Mouse (Mus musculus) cerebellum, adult 8-10 months (tissue): ENCODE data around the gene Polr3a.

Experiments used
- DNase-seq: peaks from one replicate; pipeline ENCODE4 v3.0.0; 2022

Polr3a gene

DNA sequence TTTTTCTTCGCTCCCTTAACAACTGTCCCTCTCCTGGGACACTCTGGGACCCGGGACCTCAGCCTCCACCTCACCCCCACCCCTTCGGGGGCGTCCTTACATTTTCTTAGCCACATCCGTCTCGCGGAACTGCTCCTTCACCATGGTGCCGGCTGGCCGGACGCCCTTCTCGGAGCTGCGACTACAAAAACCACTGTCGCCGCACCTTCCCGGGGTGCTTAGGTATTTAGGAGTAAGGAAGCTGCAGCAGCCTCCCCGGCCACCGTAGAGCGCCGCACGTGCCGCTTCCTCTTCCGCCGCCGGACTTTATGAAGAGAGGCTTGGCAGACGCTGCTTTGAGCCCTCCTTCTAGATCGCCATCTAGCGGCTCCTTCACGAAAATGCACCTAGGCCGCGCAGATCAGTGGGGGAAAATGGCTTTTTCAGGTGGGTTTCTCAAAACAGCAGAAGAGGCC, at the start of gene Polr3a, which contains the start of gene Rps24:
TSS of gene Polr3a (minus strand) at position 286 of the 455 bp plus-strand sequence.
TSS of gene Rps24 (plus strand) at position 353 of the 455 bp plus-strand sequence.
- DNase-seq = peak; percentile 90

DNA sequence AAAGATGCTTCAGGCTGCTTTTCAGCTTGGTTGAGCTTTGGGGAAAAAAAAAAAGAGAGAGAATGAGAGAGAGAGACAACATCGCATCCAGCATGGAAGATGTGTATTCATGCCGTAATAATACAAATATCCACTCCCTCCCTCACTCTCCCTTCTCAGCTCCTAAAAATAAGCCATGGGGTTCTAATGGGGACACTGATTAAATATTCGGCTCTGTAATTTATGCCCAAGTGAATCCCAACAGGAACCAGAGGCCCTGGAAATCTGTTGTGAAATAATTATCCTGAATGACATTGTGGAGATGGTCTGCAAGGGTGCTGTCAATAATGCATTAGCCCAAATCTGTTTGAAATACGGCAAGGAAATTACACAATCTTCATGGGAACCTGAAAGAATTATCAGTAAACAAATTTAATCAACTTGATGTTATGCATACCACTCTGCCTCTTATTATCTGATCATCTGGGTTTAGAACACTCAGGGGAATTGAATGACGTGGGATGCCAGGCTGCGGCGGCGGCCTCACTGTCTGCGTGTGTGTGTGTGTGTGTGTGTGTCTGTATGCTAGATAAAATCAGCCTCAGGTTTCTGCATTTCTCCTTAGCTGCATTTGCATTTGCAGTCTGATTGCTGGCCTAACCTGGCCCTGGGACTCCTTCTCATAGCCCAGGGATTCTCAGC, 48.1 kb upstream of the Polr3a start:
- DNase-seq = no peak

DNA sequence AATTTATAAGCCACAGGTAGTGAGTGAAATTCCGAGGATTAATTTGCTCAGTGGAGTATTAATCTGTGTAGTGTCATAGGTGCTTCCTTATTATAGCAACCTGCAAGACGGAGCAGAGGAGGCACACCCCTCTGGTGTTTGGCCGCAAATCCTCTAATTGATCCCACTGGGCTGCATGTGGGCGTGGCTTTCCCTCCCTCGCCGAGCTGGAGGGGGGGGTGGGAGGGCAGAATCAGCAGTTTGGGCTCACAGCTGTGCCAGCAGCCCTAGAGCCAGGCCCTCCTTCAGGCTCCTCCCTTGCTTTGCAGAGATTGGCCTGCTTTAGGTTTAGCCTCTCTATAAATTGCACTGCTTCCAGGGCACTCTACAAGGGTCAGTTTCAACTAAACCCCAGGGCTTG, 43.4 kb upstream of the Polr3a start:
- DNase-seq = no peak

DNA sequence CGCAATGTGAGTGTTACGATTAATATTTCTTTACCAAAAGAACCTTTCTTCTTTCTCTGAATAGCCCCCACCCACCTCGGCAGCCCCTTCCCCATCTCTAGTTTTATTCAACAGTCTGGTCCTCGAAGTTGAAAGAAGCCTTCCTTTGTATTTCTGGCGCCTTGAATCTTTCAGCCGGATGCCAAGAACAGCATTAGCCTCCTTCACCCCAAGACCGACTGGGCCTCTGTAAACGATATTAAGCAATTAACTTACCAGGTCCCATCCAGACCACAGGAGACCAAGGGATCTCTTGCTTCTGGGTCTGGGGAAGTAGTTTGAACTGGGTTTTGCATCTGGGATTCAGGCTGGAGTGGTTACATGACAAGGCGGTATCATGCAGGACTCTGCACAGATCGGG, 39.6 kb upstream of the Polr3a start:
- DNase-seq = no peak

DNA sequence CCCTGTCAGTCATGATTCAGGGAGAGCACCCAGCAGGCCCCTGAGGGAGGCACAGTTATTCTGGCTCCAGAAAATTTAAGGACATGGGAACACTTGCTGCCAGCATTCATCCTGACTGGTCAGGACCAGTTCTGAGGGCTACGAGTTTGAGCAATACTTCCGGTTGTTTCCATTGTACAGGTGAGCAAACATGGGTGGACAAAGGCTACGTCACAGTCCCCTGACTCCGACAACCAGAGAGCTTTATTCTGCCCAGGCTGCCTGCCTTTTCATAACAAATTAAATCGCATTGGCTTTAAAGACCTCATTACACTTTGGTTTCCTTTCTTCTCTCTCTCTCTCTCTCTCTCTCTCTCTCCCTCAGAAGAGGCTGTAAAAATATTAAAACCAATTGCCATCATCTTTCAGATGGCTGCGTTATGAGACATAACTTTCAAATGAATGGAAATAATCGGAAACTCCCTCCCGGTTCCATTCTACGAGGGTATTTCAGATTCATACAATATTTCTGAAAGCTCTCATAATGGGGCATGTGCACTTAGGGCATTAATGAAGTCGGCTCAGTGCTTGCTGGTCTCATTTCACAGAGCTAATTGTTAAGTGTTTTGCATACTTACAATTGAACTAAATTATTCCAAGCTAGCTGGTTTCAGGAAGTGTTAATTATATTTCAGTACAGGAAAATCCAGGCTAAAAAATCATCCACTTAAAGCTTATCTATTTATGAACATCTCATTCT, 39.0 kb upstream of the Polr3a start:
- no peak for DNase-seq

DNA sequence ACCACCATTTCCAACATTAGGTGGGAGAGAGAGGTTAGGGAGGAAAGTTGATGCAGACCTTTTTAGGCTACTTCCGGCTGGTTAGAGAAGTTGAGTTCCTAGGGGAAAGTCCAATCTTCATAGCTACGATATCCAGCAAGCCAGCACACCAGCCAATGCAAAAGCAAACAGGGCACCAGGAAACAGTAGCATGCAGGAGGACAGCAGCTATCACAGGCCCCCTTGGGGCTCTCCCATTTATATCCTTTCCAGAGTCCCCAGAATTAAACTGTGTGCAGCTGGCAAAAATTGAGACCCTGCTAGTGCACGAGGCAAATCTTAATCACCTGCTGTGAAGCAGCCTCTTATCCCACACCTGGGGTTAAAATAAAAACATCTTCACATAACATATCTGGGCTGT, 38.3 kb upstream of the Polr3a start:
- DNase-seq = no peak

DNA sequence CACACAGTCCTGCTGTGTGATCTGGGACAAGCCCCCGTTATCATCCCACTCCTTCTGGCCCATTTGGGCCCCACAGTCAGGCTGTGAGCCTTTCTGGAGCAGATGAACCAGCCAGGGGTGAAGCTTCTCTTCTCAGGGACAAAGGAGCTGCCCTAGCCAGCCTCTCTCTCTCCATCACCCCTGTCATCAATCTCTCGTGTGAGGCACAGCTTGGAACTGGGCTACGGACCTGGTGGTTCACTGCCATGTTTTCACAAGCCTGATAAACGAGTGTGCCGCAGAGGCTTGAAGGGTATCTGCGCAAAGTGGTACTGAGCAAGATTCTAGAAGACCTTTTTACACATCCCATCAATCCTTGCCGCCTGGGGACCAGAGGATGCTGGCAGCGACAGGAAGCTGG, 34.7 kb upstream of the Polr3a start:
- DNase-seq = no peak

DNA sequence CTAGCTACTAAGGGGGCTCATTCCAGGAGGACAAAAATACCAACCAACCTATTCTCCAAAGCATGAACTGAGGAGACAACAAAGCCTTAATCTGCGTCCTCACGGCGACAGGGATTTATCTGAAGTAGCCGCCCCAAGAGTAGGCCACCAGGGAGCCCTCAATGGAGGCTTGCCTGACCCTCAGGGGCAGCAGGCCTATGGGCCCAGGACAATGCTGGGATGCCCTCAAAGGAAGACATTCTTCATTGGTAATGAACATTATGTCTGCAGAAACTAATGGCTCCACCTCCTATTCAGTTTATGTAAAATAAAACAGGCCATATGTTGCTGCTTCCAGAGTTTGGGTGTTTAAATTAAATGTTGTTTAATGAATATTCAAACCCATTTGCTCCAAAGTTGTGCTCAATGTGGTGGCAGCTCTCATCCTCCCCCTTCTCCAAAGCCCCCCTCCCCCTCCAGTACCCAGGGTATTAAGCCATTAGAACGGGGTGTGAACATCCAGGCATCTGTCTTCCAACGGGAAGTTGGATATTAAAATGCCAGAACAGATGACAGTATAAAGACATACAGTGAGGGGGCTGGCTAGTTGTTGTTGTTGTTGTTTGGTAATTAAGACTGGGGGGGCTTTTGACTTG, 25.8 kb upstream of the Polr3a start:
- no peak for DNase-seq

DNA sequence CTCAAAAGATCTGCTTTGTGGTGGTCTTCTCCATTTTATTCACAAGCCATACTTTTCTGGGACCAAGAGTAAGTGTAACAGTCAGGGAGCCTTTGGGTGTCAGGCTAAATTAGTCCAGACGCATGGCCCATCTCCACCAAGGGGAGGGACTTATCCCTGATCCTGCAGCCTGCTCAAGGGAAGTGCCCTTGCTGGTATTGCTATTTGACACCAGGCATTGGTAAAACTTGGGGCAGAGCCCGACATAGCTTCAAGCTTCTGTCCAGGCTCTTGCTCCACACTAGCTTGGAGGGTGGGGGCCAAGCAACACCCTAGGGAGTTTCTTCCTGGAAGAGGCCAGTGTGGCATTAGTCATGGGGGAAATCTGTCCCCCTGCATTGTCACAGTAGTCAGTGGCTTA, 23.8 kb upstream of the Polr3a start:
- no peak for DNase-seq

DNA sequence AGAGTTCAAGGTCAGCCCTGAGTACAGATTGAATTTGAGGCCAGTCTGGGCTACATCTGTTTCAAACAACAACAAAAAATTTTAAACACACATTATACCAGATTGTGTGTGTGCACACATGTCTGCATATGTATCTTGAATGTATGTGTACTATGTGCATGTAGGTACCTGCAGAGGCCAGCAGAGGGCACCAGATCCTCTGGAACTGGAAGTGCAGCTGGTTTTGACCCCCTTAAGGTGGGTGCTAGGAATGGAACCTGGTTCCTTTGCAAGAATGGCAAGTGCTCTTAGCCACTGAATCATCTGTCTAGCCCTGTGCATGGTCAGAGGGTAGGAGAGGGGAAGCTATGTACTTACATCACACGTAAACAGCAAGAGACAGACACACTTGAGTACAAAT, 23.4 kb upstream of the Polr3a start:
- no peak for DNase-seq

DNA sequence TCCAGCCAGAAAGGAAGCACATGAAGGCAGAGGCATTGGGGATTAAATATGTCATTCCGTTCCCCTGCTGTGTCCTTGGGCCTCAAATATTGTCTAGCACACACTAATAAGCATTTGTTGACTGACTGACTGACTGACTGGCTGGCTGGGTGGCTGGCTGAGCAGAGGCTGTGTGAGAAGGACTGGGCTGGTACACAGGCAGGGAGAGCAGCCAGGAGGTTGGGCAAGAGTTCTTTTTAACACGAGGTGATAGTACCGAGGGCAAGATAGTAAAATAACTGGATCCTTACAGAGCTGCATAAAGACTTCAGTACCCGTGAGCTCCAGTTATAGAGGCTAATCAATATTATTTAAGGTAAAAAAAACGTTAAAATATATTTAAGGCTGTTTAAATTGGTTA, 22.7 kb upstream of the Polr3a start:
- no peak for DNase-seq

DNA sequence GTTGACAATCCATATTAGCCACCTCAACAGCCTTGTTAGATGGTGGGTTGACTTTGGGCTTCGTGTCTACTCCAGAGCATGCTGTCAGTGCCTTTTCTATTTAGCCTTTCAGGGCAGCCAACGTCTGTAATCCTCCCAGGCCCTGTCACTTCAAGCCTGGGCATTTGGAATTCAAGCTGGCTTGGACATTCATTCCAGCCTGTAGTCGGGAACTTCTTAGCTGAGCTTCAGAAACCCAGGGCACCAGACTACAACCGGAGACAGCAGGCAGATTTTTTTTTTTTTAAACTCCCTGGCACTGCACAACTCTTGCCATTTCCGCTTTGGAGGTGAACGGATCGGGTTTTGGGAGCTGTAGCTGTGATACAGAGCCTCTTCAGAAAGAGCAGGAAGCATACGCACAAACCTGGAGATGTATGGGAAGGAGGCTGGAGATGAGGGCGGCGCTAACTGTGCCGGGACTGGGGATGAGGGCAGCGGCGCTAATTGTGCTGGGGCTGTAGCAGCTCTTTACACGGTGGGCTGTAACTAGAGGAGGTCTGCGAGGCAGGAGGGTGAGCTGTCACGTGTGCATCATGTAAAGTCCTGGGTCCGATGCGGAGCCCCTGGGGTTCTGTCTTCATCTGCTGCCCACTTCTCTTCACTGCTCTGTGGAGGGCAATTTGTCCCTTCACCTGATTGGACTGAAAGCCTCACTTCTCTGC, 21.4 kb upstream of the Polr3a start:
- DNase-seq = peak; percentile 41

DNA sequence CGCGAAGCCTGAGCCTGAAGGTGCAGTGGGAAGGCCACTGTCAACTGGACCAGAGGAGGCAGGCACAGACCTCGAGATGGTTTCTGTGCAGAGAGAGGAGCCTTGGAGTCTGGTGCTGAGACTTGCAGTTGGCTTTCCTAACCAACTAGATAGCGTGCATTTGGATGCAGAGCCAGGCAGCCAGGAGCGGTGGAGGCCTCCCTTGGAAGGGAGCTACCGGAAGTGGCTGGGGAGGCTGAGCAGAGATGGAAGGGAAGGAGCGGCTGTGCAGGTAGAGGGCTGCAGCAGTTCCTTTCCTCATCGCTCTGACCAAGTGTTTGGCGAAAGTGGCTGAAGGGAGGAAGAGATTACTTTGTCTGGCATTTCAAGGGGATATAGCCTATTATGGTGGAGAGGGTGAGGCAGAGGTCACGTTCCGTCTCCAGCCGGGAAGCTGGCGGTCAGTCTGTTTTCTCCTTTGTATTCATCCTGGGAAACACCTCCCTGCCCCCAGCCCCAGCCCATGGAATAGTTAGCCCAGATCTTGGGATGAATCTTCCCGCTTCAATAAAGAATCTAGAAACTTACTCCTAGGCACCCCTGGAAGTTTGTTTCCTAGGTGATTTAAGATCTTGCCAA, 20.7 kb upstream of the Polr3a start:
- no peak for DNase-seq

DNA sequence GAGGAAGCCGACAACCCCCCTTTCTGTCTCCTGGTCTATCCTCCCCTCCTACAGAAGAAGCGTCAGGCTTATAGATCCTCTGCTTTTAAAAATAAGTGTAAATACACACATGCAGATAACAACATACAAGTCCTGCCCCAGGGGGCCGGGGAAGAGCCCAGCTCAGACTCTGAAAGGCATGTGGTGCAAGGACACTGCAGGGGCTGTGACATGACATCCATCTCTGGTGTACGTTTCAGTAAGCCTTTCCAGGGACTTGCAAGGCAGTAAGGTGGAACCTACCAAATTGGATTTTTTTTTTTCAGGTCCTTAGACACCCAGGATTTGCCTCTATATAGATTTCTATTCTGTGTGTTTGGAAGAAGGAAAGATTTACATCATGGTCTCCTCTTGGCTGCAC, 14.4 kb upstream of the Polr3a start:
- DNase-seq = no peak

DNA sequence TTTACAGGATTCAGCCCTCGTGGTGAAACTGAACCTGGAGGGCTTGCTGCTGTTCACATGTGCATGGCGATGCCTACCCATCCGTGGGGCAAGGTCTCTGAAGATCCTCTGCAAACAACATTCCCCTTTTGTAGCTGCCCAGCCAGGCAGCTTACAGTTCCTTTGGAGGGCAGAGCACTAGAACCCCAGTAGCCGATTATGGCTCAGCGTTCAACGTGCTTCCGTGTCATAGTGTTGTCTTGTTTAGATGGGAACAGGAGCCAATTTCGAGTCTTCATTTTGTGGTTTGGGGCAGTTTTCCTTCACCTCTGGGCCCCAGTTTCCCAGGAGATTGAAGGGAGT, 14.0 kb upstream of the Polr3a start:
- no peak for DNase-seq

DNA sequence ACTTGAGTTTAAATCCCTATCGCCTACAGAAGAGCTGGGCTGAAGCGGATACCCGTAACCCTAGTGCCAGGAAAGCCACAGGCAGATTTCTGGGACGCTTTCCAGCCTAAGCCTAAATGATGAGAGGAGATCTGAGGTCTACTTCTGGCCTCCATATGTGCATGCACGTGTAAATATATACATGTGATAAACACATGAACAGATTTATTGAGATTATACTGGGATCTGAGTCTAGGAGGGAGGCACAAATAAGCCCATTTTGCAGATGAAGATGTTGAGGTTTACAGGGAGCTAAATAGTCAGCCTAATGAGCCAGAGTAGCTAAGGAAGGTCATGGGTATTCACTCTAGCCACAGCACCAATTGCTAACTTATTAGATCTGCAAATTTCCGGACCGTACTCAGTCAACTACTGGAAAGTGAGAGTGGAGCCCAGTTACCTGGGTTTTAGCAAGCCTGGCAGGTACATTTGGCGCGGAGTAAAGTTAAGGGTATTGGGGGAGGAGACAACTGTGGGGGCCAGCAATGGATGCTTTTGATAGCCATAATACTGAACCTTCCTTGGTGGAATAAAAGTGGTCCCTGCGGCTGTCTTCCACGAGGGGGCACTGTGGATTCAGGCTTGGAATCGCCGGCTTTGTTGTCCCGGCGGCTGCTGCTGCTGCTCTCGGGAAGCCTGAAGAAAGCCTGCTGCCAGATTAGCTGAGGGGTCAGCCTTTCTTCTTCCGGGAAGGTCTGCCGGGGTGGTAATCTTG, 13.4 kb upstream of the Polr3a start:
- peak; percentile 93 for DNase-seq

DNA sequence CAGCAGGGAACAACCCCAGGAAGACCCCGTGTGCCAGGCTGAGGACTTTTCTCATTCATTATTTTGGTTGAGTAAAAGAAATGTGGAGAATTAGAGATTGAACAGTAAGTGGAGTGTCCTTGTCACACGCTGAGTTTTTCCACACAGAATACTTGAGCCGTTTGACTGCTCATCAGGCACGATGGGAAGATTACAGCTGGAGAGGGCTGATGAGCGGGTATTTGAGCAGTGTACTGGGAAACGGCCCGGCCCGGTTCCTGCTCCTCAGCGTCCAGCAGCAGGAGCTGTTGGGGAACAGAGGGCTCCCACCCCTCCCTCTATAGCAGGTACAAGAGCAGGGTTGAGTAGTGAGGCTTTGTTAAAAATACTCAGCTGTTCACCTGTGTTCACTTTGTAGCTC, 12.6 kb upstream of the Polr3a start:
- no peak for DNase-seq

DNA sequence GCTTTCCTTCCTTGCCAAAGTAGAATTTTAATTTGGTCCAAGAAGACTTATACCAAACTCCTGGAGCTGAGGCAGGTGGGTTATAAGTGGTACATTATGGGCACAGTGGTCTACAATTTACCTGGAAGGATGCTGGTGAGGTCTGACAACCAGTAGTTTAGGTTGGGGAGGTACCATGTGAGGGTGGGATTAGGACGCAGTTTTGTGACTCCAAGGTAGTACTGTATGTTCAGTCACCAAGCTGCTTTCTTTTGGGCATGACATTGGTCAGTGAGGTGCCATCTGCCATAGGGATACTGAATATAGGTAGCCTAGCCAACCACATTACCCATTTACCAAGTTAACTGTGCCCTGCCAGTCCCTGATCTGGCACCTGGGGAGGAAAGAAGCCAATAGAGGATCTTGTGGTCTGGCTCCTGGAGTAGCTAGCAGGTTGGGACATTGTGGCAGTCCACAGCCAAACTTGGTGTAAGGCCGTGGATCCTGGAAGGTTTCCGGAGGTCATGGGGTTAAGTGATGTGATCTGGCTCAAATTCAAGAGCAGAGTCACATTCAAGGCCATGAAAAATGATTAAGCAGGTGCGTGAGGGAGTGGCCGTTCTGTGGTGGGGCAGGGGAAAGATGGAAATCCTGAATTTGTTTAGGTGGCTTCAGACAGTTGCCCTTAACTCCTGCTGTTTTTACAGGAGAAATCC, 11.8 kb upstream of the Polr3a start:
- no peak for DNase-seq

DNA sequence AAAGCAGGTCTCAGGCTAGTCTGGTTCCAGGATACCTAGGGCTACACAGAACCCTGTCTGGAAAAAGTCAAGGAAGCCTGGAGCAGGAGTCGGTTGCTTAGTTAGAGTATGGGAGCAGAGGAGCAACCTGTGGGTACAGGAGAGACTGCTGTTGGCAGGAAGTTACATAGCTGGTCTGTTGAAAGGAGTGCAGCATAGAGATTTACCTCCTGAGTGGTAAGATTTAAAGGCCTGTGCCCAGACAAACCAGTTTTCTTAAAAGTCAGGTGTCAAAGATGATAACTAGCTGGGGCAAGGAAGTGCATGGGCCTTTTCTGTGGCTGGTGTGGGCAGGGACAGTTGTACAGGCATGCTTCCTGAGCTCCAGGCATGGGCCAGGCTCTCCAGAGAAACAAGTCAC, 10.6 kb upstream of the Polr3a start:
- no peak for DNase-seq

DNA sequence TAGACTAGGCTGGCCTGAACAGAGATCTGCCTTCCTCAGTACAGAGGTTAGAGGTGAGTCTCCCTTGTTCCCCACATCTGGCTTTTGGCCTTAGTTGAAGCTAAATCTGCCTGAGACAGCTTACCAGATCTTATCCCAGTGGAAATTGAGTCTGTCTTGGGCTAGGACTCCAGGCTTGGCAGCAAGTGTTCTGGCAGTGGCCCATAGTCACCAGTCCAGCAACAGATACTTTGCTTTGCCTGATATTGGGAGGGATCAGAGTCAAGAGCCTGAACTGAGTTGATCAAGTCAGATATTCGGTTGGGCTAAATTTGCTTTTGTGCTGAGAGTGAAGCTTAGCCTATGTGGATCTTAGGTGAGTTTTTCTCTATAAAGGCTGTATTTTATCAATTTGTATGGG, 9.6 kb upstream of the Polr3a start:
- DNase-seq = no peak

DNA sequence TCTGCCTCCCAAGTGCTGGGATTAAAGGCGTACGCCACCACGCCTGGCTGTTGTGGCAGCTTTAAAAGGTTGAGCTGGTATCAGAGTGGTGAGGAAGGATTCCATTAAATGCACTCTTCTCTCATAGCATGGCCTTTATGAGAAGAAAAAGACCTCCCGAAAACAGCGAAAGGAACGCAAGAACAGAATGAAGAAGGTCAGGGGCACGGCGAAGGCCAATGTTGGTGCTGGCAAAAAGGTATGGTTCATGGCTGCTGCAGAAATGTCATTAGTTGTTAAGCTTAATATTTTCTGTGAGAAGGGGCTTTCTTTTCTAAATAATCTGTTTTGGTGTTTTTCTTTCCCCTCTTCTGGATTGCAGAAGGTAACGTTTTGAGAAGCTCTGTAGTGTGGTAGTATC, 6.4 kb upstream of the Polr3a start:
- no peak for DNase-seq
